Mouse (Mus musculus): ENCODE data around the gene Masp1. TPM values are rescaled to one million over a fixed set of nuclear protein-coding genes. Genes with fewer than 3 reads are reported as not detected.

Gene Masp1
- polyA plus RNA-seq, 1 experiment from 2014 or later = 4.5 TPM

DNA sequence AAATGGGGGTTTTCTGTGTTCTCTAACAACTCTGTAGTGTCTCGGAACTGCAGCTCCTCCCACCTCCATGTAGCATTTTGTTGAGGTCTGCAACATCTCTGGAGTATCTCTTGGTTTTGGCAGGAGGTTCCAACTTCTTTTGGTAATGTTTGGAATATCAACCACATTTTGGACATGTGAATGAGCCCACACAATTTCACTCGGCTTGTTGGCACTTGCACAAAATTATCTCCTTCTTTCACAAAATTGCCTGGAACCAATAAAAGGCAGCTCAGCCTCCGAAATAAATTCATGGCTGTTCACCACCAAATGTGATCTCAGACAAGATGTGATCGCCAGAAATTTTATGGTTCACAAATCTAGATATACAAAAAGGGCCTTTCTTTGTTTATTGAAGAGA is 8.6 kb upstream of the Masp1 start:
- H3K36me3 ChIP-seq = no peaks in the 10 kb centered on the region
- ATAC-seq (ENCODE audit: insufficient number of reproducible peaks, insufficient read depth, low FRiP score, low TSS enrichment) = no peak
- no peak overlapping the region for H3K4me2 ChIP-seq (replicated peaks)
- H3K27me3 ChIP-seq = no peaks in the 10 kb centered on the region
- no peaks in the 10 kb centered on the region; the same call in 1 of the 2 replicates for H3K9me3 ChIP-seq
- 74% methylated on average over 4 of the region's 4 CpGs for WGBS
- no peaks in the 10 kb centered on the region for H3K4me1 ChIP-seq
- H3K9ac ChIP-seq = no peak overlapping the region
- no peak overlapping the region for H3K27ac ChIP-seq
- no peak overlapping the region for H3K4me3 ChIP-seq

DNA sequence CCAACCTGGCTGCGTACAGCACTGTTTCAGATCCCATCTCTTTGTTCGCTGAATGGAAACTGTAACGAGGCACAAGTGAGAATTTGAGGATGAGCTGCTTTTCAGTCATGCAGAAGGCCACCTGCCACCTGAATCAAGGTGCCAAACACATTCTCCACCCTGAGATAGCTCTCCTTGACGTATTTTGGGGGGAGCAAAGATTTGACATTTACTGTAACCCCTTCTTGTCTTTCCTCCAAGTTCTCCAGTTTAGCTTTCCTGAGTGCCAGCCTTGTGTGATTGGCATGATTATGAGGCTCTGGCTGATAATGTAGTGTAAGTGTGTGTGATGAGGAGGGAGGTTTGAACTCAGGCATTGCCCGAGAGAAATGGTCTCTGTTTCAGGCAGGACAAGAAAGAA is 1.5 kb upstream of the Masp1 start:
- H3K27me3 ChIP-seq = no peaks in the 10 kb centered on the region
- no peak for ATAC-seq (ENCODE audit: insufficient number of reproducible peaks, insufficient read depth, low FRiP score, low TSS enrichment)
- no peaks in the 10 kb centered on the region for H3K36me3 ChIP-seq
- no peak overlapping the region for H3K4me2 ChIP-seq (replicated peaks)
- H3K4me1 ChIP-seq = peaks cover 44% of the 10 kb centered on the region
- H3K4me3 ChIP-seq = no peak overlapping the region
- 75% methylated on average over 5 of the region's 5 CpGs for WGBS
- no peak overlapping the region for H3K9ac ChIP-seq
- no peaks in the 10 kb centered on the region; the same call in 1 of the 2 replicates for H3K9me3 ChIP-seq
- no peak overlapping the region for H3K27ac ChIP-seq

DNA sequence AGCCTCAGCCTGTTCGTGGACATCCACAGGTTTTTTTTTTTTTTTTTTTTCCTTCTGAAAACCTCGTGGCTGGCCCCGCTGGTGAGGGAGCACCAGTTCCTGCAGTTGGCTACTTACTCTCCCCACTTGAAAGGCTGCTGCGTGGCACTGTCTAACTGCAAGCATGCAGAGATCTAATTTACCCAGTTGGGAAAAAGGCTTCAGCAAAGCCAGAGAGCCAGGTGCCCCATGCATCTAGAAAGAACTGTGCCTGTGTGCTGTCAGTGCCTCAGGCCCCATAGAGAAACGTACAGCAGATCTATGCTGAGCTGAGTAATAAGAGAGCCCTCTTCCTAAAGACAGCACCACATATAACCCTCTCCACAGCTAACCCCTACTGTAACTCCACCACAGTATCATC is 477 bp upstream of the Masp1 start:
- H3K4me1 ChIP-seq = peaks cover 44% of the 10 kb centered on the region
- H3K4me3 ChIP-seq = 0 out of 2 replicates have a peak overlapping the region, but pooled peaks have one; percentile 27
- no peak for ATAC-seq (ENCODE audit: insufficient number of reproducible peaks, insufficient read depth, low FRiP score, low TSS enrichment)
- no peaks in the 10 kb centered on the region for H3K36me3 ChIP-seq
- H3K9me3 ChIP-seq = no peaks in the 10 kb centered on the region; the same call in 1 of the 2 replicates
- peak overlapping the region; percentile 47 for H3K4me2 ChIP-seq (replicated peaks)
- 11% methylated on average over 5 of the region's 5 CpGs for WGBS
- H3K27ac ChIP-seq = peak overlapping the region; percentile 81; the same call in 1 of the 2 replicates
- H3K27me3 ChIP-seq = no peaks in the 10 kb centered on the region
- no peak overlapping the region for H3K9ac ChIP-seq

DNA sequence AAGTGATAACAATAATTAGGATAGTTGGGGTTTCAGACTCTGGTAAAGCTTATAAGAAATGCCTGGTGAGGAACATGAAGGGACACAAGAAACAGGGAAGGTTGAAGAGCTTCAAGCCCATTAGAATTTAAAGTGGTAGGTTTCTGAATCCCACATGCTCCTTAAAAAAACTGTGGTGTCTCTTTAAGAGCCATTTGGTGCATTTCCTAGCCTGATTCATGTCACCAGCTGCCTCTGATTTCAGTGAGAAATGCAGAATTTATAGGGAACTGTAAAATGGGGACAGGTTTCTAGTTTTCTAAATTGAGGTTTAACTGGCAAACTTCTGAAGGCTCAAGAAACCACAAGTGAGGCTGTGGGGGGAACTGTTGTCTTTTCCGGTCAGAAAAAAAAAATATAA is 844 bp downstream of the Masp1 start:
- H3K27me3 ChIP-seq = no peaks in the 10 kb centered on the region
- H3K9ac ChIP-seq = peak overlapping the region; percentile 10; the same call in 1 of the 2 replicates
- peak overlapping the region; percentile 81; the same call in 1 of the 2 replicates for H3K27ac ChIP-seq
- H3K4me2 ChIP-seq (replicated peaks) = peak overlapping the region; percentile 47
- no peak for ATAC-seq (ENCODE audit: insufficient number of reproducible peaks, insufficient read depth, low FRiP score, low TSS enrichment)
- peaks cover 44% of the 10 kb centered on the region for H3K4me1 ChIP-seq
- peak overlapping the region; percentile 27; the same call in 1 of the 2 replicates for H3K4me3 ChIP-seq
- H3K36me3 ChIP-seq = no peaks in the 10 kb centered on the region
- H3K9me3 ChIP-seq = no peaks in the 10 kb centered on the region
- WGBS = 11% methylated on average over 1 of the region's 1 CpGs

DNA sequence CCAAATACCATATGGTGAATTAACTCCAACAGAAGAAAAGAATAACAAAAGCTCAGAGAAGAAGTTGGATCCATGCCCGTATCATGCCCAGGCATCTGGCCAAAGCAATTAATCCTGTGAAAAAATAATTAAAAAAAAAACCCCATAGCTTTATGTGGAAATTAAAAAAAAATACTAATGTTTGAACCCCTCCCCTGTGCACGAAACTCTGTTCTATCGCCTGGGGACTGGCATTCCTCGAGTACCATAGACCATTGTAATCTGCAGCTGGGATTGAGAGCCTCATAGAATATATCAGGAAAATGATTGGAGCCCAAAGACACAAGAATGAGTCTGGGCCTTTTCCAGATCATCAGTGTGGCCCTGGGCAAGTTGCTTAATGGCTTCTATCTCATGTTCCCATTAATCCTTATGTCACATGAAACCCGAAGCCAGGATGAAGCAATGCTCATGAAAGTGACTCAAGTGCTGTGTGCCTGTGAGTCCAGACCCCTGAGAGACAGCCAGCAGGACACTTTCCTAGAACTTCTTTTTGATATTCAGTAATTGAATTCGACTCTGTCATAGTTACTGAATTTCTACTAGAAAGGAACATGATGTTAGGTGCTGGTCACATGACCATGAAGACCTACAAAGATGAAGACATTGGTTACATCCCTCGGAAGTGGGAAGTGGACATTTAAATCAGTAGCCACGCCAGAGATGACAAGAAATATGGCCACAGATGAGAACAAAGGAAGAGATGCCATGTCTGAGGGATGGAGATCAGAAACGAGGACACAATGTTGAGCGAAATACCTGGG is 1.8 kb downstream of the Masp1 start:
- Histone ChIP-seq H3K9ac (no peak overlapping the region), H3K27ac (no peak overlapping the region), H3K4me3 (no peak overlapping the region), H3K27me3 (no peaks in the 10 kb centered on the region), H3K4me1 (peaks cover 44% of the 10 kb centered on the region), H3K36me3 (no peaks in the 10 kb centered on the region), H3K4me2 (replicated peaks) (no peak overlapping the region), H3K9me3 (no peaks in the 10 kb centered on the region)
- WGBS = 78% methylated on average over 10 of the region's 10 CpGs
- ATAC-seq (ENCODE audit: insufficient number of reproducible peaks, insufficient read depth, low FRiP score, low TSS enrichment) = no peak

DNA sequence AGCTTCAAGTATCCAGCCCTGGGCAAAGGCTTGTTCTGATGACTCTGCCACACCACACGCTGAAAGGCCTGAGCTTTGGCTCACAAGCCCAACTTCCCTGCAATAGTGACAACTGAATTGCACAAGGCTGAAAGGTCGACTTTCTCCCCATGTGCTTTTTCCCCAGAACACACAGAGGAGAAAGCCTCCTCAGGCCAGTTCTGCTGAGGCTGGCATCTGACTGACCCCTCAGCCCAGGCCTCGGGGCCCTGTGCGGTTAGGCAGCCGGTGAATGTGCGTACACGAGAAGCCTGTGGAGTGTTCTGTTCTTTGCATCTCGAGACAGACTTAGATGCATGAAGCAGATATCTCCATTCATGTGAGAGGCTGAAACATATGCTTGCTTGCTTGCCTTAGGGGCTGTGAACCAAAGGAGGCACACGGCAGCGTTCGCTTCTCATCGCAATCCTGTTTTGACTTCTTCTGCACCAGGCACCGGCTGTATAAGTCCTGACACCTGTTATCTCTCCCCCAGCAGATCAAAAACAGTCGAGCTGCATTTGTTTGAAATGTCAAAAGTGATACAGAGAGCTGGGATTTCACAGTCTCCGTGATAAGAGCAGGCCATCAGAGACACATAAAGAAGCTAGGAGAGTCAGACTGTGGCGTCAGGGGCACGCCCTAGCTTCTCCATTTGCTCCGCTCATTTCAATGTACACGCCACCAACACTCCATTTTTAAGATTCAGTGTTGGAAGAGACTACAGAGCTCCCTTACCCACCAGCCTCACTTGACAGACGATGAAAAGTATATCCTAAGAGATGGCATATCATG is 2.7 kb downstream of the Masp1 start:
- H3K4me2 ChIP-seq (replicated peaks) = no peak overlapping the region
- no peak overlapping the region for H3K4me3 ChIP-seq
- no peaks in the 10 kb centered on the region for H3K27me3 ChIP-seq
- no peaks in the 10 kb centered on the region for H3K9me3 ChIP-seq
- H3K9ac ChIP-seq = no peak overlapping the region
- no peak overlapping the region for H3K27ac ChIP-seq
- 64% methylated on average over 20 of the region's 20 CpGs for WGBS
- no peak for ATAC-seq (ENCODE audit: insufficient number of reproducible peaks, insufficient read depth, low FRiP score, low TSS enrichment)
- no peaks in the 10 kb centered on the region for H3K36me3 ChIP-seq
- H3K4me1 ChIP-seq = peaks cover 43% of the 10 kb centered on the region

DNA sequence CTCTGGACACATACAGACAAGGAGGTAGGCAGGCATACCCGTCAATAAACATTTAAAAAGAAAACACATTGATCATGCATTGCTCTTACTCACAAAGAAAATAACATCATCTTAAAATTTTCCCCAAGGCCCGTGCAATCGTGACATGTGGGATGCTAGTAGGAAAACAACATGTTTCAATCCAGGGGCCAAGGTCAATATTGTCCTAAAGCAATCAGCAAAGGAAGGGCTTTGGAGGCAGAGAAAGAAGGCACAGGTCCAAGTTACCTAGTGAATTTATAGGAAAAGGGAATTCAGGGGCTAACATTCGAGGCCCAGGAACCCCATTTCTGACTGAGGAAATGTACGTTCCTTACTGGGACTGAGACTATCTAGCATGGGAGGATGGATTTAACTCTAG is 3.4 kb downstream of the Masp1 start:
- Histone ChIP-seq H3K4me1 (peaks cover 39% of the 10 kb centered on the region), H3K4me3 (no peak overlapping the region), H3K9ac (no peak overlapping the region), H3K36me3 (no peaks in the 10 kb centered on the region), H3K27ac (no peak overlapping the region), H3K4me2 (replicated peaks) (no peak overlapping the region), H3K27me3 (no peaks in the 10 kb centered on the region), H3K9me3 (no peaks in the 10 kb centered on the region)
- WGBS = 86% methylated on average over 5 of the region's 5 CpGs
- no peak for ATAC-seq (ENCODE audit: insufficient number of reproducible peaks, insufficient read depth, low FRiP score, low TSS enrichment)

DNA sequence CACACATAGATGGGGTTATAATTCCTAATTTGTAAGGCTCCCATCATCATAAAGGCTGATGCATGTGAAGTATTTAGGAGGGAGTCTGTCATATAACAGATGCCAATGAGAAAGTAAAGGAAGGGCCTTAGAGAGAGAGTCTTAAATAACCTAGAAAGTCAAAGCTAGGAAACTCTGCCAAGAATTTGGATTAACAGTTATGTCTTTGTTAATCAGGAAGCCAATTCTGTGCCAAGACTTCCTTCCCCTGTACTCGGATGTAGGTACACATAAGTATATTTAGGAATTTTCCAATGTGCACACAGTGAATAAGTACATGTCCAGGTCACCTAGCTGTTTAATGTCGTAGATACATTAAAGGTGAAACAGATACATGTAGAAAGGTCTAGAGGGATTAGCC is 4.0 kb downstream of the Masp1 start:
- Histone ChIP-seq H3K9ac (no peak overlapping the region), H3K36me3 (no peaks in the 10 kb centered on the region), H3K9me3 (no peaks in the 10 kb centered on the region), H3K4me1 (peaks cover 39% of the 10 kb centered on the region), H3K27ac (no peak overlapping the region), H3K27me3 (no peaks in the 10 kb centered on the region), H3K4me2 (replicated peaks) (no peak overlapping the region), H3K4me3 (no peak overlapping the region)
- WGBS = 60% methylated on average over 2 of the region's 2 CpGs
- no peak for ATAC-seq (ENCODE audit: insufficient number of reproducible peaks, insufficient read depth, low FRiP score, low TSS enrichment)

DNA sequence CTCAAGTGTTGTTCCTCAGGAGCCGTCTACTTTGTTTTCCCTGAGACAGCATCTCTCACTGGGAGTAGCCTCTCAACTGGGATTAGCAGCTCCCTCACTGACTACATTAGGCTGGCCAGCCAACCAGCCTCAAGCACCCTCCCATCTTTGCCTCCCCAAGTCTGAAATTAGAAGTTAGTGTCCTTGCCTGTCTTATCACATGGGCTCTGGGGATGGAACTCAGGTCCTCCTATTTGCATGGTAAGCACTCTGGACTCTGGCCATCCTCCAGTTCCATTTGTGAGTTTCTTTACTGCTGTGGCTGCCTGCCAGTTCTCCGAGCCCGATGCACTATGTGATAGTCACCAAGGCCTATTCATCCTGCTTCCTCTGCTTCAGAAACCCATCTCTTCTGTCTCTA is 4.8 kb downstream of the Masp1 start:
- Histone ChIP-seq H3K4me1 (peaks cover 32% of the 10 kb centered on the region; the same call in 1 of the 2 replicates), H3K9me3 (no peaks in the 10 kb centered on the region), H3K4me3 (no peak overlapping the region), H3K27me3 (no peaks in the 10 kb centered on the region), H3K9ac (no peak overlapping the region), H3K4me2 (replicated peaks) (no peak overlapping the region), H3K36me3 (no peaks in the 10 kb centered on the region), H3K27ac (no peak overlapping the region)
- no peak for ATAC-seq (ENCODE audit: insufficient number of reproducible peaks, insufficient read depth, low FRiP score, low TSS enrichment)
- 83% methylated on average over 3 of the region's 3 CpGs for WGBS

DNA sequence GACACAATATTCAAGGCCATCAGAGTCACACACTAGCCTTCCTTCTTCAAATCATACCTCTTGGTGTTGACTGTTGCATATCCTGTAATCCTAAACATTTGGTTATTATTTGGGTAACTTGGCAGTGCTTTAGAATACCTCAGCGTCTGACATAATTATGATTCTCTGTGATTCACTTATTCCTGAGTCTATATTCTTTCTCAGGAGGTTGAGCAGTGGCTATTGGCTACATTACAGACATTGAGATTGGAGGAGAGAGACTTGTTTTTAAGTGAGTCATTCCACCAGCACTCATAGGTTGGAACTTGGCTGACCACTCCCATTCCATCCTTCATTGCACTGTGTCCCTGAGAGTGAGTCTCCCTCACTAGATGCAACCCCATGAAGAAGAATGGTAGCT is 7.2 kb downstream of the Masp1 start:
- 80% methylated on average over 1 of the region's 1 CpGs for WGBS
- Histone ChIP-seq H3K4me3 (no peak overlapping the region), H3K9me3 (no peaks in the 10 kb centered on the region), H3K36me3 (no peaks in the 10 kb centered on the region), H3K9ac (no peak overlapping the region), H3K4me1 (peaks cover 14% of the 10 kb centered on the region), H3K27ac (no peak overlapping the region), H3K27me3 (no peaks in the 10 kb centered on the region), H3K4me2 (replicated peaks) (no peak overlapping the region)
- no peak for ATAC-seq (ENCODE audit: insufficient number of reproducible peaks, insufficient read depth, low FRiP score, low TSS enrichment)

DNA sequence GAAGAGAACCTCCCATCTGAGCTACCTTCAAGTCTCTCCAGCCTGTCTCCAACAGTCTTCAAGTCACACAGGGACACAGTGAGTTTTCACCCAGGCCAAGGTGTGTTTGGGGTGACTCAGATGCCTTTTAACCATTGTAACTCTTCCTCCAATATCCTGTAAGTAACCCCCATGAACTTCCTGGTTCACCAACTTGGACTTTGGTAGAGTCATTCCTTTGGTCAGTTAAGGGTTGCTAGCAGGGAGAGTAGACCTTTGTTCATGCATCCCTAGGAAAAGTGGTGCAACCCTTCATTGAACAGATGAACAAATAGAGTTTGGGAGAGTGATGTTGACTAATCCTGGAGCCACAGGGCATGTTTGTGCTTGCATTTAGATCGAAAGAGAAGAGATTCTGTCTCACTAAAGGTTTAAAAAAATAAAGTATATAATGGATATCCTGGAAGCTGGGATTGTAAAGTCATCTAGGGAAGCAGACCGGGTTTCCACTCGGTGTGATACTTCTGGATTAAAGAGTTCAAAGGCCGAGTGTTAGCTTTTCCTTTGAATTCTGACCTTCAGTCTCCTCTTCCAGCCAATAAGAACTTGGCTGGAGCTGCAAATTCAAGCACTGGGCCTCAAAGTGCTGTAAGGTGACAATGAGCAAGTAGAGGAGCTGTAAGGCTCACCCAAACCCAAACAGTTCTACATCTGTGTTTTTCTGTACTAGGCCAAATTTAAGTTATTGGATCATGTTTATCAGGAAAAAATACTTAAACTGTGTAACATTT is 9.3 kb downstream of the Masp1 start:
- 76% methylated on average over 4 of the region's 4 CpGs for WGBS
- no peaks in the 10 kb centered on the region for H3K36me3 ChIP-seq
- H3K4me3 ChIP-seq = no peak overlapping the region
- ATAC-seq (ENCODE audit: insufficient number of reproducible peaks, insufficient read depth, low FRiP score, low TSS enrichment) = no peak
- no peaks in the 10 kb centered on the region for H3K9me3 ChIP-seq
- H3K4me1 ChIP-seq = peaks cover 5% of the 10 kb centered on the region
- H3K27ac ChIP-seq = no peak overlapping the region
- H3K9ac ChIP-seq = no peak overlapping the region
- H3K27me3 ChIP-seq = no peaks in the 10 kb centered on the region
- H3K4me2 ChIP-seq (replicated peaks) = no peak overlapping the region

Measured in embryonic facial prominence, embryonic 12.5 days (tissue).